Mouse (Mus musculus) 3T3-L1 (cell line): ENCODE data around the gene Prss29.

ENCODE experiments used
- DNase-seq: peaks from one replicate; pipeline ENCODE4 v3.0.0-alpha.2; 2015; ENCODE audit warnings: low read depth, low spot score

Gene Prss29

DNA sequence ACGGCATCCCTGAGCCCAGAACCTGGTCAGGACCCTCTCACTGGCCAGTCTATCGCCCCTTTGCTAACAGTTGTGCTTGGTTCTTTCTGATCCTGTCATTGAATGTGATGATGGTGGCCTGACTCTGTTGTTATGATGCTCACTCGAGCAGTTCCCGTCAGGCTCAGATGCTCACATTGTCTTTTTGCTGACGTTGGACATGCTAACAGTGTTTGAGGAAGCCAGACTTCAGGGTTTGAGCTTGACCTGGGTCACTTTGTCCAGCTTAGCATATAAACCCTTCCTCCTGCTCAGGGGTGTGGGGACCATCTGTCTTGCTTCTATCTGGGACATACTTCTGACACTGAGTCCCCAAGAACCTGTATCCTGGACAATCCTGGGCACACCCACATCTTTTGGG is at the start of gene Prss29:
TSS of gene Prss29 (plus strand) at position 301 of the 400 bp plus-strand sequence.
- DNase-seq: no peak

DNA sequence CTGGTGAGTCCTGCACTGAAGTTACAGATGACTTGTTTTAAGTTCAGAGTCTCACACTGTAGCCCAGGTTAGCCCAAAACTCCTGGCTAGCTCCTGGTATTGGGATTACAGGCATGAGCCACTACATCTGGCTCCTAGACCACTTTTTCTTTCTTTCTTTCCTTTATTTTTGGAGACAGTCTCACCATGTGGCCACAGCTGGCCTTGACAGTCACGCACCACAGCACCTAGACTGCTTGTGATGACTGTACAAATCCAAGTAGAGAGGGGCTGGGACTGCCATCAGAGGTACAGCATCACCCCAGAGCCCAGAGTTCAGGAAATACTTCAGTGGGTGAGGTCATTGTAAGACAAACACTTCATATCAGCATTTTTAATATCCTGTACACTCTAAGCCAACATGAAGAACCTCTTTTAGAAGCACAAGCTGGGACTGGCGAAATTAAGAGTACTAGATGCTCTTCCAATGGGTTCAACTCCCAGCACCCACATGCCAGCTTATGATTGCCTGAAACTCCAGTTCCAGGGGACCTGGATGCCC is 47.6 kb upstream of the Prss29 start:
- peak; percentile 35 for DNase-seq

DNA sequence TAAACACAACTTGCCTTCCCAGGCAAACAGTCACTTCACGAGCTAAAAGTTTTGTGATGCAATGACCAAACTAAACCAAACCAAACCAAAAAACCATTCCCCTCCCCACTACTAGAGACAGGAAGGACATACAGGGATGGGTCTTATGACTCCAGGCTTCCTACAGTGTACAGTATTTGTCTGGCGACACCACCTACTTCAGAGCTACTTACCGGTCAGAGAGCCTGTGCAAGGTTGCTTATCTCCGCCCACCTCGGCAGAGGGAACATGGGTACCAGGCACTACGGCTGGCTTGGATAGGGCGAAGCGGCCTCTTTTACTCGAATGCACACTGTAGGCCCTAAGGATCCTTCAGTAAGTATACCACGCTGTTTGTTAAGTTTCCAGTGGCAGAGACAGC is 46.1 kb upstream of the Prss29 start:
- peak; percentile 61 for DNase-seq

DNA sequence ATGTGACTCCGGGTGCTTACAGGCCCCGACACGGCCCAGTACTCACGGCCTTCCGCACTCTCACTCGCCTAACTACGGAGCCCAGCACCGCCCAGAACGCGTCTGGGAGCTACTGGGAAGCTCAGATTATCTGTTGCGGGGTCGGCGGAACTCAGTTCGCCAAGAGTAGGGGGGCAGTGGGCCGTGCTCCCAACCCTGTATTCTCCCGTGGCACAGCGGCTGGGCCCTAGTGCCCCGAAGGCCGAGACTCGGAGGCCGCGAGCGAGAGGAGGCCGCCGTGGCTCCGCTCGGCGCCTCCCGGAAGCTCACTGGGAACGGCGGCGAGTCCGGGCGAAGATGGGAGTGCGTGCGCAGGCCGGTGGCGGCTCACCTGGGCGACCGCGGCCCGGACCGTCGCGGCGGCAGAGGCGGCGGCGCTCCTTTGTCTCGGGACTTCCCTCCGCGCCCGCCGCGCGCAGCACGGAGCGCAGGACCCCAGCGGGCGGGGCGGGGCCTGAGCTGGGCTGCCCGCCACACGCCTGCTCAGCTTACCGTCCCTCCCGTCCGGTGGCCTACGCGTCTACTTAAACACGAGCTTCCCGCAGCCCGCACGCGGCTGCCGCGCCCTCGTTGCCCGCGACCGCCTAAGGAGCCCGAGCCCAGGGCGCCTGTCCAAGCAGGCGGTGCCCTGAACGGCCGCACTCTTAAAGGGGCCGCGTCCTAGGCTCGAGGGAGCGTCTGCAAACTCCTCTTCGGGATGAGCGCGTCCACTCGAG is 45.3 kb upstream of the Prss29 start:
- DNase-seq: peak; percentile 89

DNA sequence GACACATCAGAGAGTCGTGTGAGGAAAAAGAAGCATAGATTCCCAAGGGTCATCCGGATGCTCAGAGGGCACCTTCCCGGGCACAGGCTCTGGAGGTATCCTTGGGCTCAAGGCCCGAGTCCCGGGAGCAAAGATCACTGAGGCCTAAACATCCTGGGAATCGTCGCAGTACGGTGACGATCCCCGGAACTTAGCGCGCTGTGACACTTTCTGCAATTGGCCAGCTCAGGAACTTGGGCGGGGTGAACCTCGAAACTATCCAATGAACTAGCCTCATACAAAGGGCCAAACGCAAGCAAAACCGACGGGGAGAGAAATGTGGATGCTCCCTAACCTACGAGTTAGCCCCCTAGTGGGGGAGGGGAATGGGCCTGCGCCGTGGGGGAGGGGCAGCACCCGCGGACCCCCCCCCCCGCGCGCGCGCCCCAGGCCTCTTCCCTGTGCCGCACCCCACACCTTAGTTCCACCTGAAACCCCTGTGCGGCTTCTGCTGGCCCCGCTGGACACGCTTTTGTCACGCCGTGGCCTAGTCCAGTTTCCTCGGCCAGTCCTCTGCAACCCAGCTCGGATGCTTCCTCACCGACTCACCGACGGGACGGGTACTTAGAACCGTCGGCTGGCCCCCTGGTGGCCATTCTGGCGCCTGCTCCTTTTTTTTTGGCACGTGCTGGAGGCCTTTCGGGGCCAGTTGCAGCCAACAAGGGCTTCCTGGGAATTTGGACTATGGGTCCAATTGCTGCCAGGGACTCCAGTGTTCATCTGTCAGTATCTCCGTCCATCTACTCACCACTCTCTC is 44.5 kb upstream of the Prss29 start:
- peak; percentile 96 for DNase-seq

DNA sequence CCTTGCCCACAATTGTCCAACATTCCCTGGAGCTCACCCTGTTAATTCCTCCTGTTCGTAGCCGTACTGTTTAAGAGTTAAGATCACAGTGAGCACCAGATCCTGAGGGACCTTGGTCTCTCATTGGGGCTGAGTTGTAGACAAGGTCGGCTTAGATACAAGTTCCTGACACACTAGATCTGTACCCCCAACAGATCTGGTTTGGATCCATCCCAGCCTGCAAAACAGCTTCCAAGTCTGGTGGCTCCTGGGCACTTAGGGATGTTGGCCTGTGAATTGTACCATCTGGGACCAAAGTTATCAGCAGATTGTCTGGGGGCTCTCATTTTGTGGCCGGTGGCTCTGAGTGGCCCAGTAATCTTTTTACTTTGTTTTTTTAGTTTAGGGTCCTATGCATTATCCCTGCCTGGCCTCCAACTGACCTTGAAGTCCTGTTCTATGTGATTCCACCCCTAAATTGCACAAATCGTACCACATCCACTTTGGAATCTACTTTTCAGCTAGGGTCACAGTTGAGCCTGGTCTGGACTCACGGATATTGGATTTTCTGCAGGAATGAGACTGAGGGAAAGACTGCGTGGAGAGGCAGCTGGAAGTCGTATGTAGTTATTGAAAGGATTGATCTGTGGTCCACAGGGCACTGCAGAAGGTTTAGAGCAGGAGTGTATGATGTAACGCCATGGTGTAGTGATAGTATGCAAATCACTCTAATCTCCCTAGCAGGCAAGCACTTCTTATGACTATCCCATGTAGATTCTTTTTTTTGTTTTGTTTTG is 43.7 kb upstream of the Prss29 start, which contains the start of gene Ube2i:
TSS of gene Ube2i (minus strand) at position 52 of the 776 bp plus-strand sequence.
- no peak for DNase-seq

DNA sequence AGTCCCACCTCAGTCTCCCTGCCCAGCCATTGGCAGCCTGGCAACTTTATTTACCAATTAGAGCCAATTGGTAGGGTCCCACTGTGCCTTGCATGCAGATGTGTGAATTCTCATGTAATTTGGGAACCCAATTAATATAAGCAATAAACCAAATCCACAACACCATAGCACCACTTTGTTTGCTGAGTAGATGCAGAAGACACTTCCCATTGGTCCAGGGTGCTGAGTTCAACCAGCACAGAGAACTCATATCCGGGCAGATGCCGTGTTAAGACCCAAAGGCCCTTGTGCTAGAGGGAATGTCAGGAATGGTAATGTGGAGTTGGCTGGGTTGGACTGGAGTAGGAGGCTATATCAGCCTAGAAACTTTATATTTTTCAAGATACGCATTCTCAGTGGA is 42.6 kb upstream of the Prss29 start:
- DNase-seq: no peak

DNA sequence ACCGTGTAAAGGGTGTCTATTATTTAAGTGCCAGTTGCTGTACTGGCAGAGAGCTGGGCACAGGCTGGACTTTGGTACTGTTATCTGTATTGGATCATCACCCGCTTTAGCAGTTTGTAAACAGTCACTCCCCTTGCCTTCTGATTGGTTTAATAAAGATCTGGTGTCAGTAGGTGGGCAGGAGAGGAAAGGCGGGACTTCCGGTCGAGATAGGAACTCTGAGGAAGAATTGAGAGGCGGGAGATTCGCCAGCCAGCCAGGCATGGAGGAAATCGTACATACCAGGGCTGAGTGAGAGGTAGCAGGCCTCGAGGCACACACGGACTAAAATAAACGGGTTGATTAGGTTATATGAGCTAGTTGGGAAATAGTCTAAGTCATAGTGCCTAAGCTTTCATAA is 36.3 kb upstream of the Prss29 start:
- DNase-seq: peak; percentile 57

DNA sequence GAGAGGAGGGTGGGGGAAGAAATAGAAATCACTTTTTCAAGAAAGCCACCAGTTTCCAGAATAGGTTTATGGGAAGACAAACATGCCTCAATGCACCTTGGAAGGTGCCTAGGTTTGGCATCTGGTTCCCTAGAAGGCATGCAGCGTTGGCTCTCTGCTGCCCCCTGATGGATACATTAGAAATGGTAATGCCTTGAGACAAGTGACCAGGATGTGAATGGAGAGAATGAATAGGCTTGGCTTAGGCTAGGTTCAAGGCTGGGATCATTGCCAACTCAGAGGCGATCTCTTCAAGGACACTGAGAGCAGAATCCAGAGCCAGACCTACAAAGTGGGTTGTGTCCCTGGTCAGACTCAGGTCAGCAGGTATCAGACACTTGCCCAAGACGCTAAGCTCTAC is 33.4 kb upstream of the Prss29 start:
- DNase-seq: peak; percentile 90

DNA sequence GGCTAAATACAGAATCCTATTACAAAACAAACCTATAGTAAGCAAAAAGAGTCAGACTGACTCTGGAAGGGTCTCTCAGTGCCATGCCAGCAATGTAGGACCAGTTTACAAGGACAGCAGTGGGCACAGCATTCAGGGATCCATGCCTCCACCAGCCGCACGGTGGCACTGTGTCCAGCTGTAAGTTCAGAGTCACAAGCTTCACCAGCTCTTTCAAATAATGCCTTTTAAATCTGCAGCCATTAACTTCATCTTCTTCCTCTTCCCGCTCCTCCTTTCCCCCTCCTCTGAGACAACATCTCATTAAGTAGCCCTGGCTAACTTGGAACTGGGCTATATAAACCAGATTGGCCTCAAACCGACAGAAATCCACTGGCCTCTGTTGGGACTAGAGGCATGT is 29.6 kb upstream of the Prss29 start:
- peak; percentile 69 for DNase-seq

DNA sequence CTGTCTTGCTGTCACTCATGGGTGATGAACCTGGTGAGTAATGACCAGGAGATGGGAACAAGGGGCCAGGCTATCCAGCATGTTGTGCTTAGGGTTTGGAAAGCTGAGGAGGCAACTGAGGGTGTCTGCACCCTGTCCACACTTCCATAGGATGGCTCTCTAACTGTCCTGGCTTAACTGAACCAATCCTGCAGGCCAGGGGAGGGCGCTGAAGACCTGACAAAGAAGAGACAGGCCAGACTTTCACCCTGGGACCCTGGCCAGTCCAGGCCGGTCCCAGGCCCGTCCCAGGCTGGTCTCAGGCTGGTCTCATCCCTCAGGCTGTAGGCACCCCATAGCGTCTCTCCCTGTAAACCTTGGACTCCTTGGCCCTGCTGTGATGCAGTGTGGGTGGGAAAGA is 28.0 kb upstream of the Prss29 start:
- DNase-seq: no peak

DNA sequence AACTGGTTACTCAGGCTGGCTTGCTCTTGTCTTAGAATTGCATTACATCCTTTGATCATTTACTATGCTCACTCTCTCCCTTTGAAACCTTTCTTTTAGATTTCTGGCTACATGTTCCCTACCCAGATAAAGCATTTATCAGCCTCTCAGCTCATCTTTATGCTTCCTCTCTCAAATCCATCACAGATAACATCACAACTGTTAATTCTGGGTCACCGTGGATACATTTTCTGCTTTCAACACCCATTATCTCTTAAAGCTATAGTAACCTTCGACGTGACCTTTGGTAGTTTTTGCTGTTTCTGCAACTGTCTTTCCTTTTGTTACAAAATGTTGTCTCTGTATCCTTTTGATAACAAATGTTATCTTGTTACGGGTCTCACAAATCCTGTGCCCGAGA is 25.0 kb upstream of the Prss29 start:
- DNase-seq: no peak

DNA sequence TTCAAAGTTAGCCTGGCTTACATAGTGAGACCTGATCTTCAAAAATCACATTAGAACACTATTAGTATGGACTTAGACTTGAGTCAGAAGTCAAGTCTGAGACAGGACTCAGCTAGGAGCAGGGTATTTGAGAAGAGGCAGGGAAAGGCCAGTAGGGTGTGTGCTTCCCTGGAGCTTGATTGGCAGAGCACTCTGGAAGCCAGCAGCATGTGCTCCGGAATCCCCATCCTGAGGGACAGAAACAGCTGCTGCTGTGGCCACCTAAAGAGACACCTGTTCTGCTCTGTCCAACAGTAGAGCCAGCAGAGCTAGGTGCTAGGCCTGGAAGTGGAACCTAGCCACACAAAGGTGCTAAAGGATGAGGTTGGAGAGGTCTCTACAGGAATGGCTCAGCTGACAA is 24.3 kb upstream of the Prss29 start:
- DNase-seq: no peak

DNA sequence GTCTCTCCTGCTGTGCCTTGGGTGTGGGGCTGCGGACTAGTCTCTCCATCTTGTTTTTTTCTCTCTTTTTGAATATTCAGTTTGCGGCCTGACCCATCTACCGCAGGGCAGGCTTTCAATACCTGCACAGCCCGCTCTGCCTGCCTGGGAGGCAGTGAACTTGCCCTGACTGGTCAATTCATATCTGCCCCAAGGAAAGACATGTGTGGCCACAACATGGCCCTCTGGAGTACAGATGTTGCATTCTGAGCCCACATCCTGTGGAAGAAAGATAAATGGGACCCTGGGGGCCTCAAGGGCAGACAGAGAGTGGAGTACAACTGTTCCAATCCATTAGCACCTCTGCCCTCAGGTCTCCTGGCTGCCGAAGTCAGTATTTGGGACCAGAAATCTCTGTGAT is 20.4 kb upstream of the Prss29 start, which contains the start of gene Prss34:
TSS of gene Prss34 (plus strand) at position 301 of the 400 bp plus-strand sequence.
- no peak for DNase-seq

DNA sequence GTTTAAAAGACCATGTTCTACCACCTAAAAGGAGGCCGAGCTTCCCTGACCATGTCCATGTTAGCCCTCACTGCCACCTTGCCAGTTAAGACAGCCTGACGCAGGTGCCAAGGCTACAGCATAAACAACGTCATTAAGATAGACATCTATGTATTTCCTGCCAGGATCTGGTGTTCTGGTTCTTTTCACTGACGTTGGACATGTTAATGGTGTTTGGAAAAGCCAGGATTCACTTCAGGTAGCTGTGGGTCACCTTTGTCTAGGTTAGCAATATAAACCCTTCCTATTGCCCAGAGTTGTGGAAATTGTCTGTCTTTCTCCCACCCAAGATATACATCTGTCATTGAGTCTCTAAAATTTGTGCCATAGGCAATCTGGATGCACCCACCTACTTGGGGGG is 10.1 kb upstream of the Prss29 start, which contains the start of gene Prss28:
TSS of gene Prss28 (plus strand) at position 301 of the 400 bp plus-strand sequence.
- no peak for DNase-seq

DNA sequence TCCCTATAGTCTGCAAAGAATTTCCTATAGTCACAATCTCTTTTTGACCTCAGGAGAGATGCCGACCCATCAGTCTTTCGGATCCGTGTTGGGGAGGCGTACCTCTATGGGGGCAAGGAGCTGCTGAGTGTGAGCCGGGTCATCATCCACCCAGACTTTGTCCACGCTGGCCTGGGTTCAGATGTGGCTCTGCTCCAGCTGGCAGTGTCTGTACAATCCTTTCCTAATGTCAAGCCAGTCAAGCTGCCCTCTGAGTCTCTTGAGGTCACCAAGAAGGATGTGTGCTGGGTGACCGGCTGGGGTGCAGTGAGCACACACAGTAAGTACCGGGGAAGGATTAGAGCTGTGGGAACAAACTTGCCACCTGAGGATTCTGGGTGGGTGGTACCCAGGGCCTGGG is 2.4 kb downstream of the Prss29 start:
- no peak for DNase-seq

DNA sequence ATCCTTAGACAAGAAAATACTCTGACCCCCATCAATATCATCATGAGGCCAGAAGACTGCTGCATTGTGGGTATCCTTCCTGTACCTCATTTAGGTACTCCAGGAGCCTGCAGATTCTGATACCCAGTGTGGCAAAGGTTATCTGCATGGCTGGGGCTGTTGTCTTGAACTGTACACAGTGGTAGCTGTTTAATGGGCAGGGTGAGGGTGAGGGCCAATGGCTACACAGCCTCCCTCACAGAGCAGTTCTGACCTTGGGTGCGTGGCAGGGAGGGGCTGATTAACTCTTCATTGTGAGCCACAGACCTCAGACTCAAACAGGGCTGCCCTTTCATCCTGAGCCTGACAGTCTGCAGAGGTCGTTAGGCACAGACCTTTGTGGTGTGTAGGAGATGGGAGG is 4.5 kb downstream of the Prss29 start:
- no peak for DNase-seq

DNA sequence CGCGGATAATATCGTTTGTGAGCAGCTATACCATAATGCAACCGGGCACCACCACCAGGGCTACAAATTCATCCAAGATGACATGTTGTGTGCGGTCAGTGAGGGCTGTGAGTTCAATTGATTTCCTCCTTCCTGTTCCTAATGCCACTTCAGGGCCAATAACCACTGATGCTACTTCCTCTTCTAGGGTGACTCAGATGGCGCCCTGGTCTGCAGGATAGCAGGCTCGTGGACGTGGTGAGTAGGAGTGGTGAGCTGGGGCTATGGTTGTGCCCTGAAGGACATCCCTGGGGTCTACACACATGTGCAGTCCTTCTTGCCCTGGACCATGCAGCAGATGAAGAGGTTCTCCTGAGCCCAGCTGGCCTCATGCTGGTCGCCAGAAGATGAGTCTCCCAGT is 13.9 kb downstream of the Prss29 start:
- no peak for DNase-seq

DNA sequence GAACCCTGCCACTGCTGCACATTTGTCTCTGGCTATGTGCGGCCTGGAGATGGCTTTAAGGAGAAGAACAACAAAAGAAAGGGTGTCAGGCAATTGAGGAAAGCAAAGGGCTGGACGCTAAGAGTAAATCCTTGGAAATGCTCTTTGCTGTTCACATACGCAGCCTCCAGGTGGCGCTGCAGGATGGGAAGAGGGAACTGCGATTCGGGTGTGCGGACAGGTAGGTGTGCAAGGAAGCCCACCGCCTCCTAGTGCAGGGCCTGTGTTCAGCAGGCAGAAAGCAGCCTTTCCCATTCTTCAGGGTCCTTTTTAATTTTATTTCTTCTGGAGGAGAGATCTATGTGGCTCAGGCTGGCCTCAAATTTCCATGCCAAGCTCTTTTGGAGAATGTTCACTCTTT is 15.5 kb downstream of the Prss29 start:
- DNase-seq: peak; percentile 63

DNA sequence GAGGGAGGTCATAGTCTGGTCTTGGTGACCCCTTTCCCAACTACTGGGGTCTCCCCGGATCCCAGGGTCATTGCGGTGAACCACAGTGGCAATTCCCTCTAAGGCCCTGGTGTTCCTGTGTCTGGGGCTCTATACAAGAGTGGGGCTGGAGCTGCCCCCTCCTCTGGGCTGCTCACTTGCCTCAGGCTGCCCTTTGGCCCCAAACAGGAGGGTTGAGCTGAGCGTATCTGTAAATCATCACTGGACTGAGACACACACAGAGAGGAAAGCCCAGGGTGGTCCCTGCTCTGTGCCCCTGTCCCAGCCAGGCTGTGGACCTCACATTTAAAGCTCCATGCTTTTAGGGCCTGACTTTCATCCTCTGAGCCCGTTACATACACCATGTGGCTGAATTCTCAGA is 19.8 kb downstream of the Prss29 start:
- no peak for DNase-seq

DNA sequence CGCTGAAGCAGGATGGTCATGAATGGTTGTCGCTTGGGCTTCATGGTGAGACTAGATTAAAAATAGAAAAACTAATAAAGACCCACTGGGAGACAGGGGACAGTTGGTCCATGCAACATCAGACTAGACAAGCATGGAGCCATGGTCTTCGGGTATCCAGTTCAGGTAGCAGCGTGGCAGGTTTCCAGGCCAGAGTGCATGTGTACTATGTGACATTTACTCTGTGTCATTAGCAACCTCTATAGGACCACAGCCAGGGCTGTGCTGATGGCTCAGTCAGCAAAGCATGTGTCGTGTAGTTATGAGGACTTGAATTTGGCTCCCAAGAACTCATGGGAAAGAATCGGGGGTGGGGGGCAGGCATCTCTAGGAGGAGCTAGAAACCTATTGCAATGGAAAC is 21.5 kb downstream of the Prss29 start:
- DNase-seq: no peak

DNA sequence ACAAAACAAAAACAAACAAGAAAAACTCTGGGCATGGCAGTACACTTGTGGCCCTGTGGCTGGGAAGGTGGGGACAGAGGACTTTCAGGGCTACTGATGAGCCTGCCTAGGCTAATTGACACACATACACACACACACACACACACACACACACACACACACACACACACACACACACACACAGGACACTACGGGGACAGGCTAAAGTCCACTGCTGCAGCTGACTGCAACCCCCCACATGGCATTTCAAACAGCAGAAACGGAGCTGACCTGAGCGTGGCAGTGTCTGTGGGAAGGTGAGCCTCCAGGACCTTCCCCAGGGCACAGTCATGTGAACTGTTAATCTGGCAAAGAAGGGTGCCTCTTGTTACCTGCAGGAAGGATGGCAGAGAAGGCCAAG is 23.0 kb downstream of the Prss29 start:
- no peak for DNase-seq
